Mouse (Mus musculus) heart, embryonic 13.5 days (tissue): ENCODE results near the gene Mrpl33. TPM values are rescaled to one million over a fixed set of nuclear protein-coding genes. Genes with fewer than 3 reads are reported as not detected.

Experiments used
- ATAC-seq: fragments of 200-750 bp; cut with Nextera tagmentation; 2 replicates; pipeline ENCODE4 v1.8.0; 2017; ENCODE audit warnings: moderate TSS enrichment; ENCODE audit not compliant: insufficient number of reproducible peaks, low FRiP score, low TSS enrichment; ENCODE audit errors: extremely low read depth
- H3K27ac ChIP-seq: fragments of 300-500 bp; sonication (generic); replicated peaks from 2 replicates; pipeline ENCODE4 v1.5.1; 2015; ENCODE audit warnings: moderate library complexity, mild to moderate bottlenecking, inconsistent platforms
- H3K27me3 ChIP-seq: fragments of 300-500 bp; sonication (generic); replicated peaks from 2 replicates; pipeline ENCODE4 v1.6.1; 2015; ENCODE audit warnings: mild to moderate bottlenecking, inconsistent platforms
- H3K36me3 ChIP-seq: fragments of 300-500 bp; sonication (generic); 2 replicates; pipeline ENCODE4 v1.6.1; 2015; ENCODE audit warnings: mild to moderate bottlenecking, inconsistent platforms
- H3K4me1 ChIP-seq: fragments of 300-500 bp; sonication (generic); 2 replicates; pipeline ENCODE4 v1.6.1; 2015; ENCODE audit warnings: inconsistent platforms
- H3K4me2 ChIP-seq: fragments of 300-500 bp; sonication (generic); 2 replicates; pipeline ENCODE4 v1.6.1; 2015; ENCODE audit warnings: inconsistent platforms, mild to moderate bottlenecking, moderate library complexity
- H3K4me3 ChIP-seq: fragments of 300-500 bp; sonication (generic); 2 replicates; pipeline ENCODE4 v1.5.1; 2015; ENCODE audit warnings: moderate library complexity, mild to moderate bottlenecking, inconsistent platforms
- H3K9ac ChIP-seq: fragments of 300-500 bp; sonication (generic); 2 replicates; pipeline ENCODE4 v1.6.1; 2015; ENCODE audit warnings: inconsistent platforms, mild to moderate bottlenecking, moderate library complexity
- H3K9me3 ChIP-seq: fragments of 300-500 bp; sonication (generic); 2 replicates; pipeline ENCODE4 v1.6.1; 2016; ENCODE audit warnings: inconsistent platforms
- WGBS: fragments of 180-500 bp; shearing (Covaris S2); methylation state at CpG from one replicate; pipeline ENCODE4 v1.1.7; 2015; ENCODE audit warnings: mixed read lengths; 5-methylcytosine and 5-hydroxymethylcytosine counted together
- polyA plus RNA-seq: library from polyadenylated mRNA; unstranded; fragments of >200 nt; fragmentation: Nextera tagmentation; extraction: Ambion mirVana; gene quantifications from 2 replicates; pipeline ENCODE4 v1.2.1, GENCODE M21; 2015

Gene Mrpl33
- polyA plus RNA-seq, 1 experiment from 2014 or later = 381 TPM

DNA sequence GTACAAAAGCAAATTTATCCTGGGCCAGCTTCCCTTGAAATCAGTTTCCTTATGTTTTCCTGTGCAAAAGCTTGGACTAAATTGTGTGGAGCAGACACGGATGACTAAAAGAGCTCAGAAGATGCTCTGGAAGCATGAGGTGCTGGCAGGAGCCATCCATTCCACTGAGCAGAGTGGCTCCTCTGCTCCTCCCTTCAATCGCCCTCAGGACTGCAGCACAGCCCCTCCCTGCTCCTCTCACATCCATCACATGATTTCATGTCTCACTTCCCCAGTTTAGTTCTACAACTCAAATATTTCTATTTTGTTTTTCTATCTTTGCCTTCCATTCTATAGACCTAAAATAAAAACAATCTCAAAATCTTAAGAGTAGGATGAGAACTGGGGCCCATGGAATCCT lies 74.4 kb downstream of the Mrpl33 start:
- WGBS = 56% methylated on average over 2 of the region's 2 CpGs
- H3K9ac ChIP-seq = no peak overlapping the region
- H3K9me3 ChIP-seq = no peaks in the 10 kb centered on the region
- H3K36me3 ChIP-seq = no peaks in the 10 kb centered on the region
- no peak overlapping the region for H3K4me3 ChIP-seq
- no peak overlapping the region for H3K27ac ChIP-seq
- no peaks in the 10 kb centered on the region for H3K27me3 ChIP-seq
- H3K4me1 ChIP-seq = peaks cover 24% of the 10 kb centered on the region
- no peak for ATAC-seq
- no peak overlapping the region for H3K4me2 ChIP-seq

- Histone ChIP-seq H3K9ac (no peak overlapping the region), H3K9me3 (no peaks in the 10 kb centered on the region), H3K27me3 (no peaks in the 10 kb centered on the region), H3K4me1 (peaks cover 20% of the 10 kb centered on the region), H3K4me2 (no peak overlapping the region), H3K4me3 (no peak overlapping the region), H3K36me3 (no peaks in the 10 kb centered on the region), H3K27ac (no peak overlapping the region)
- ATAC-seq = no peak
- WGBS = 49% methylated on average over 2 of the region's 2 CpGs
These were observed 76.7 kb downstream of the Mrpl33 start for GRCm38 (mm10) chr5:31673431-31673830.

GRCm38 (mm10) chr5:31678000-31678399 lies 81.3 kb downstream of the Mrpl33 start:
- ATAC-seq = no peak
- H3K27ac ChIP-seq = no peak overlapping the region
- H3K4me3 ChIP-seq = no peak overlapping the region
- no peak overlapping the region for H3K9ac ChIP-seq
- H3K36me3 ChIP-seq = no peaks in the 10 kb centered on the region
- H3K9me3 ChIP-seq = 0 out of 2 replicates have a peak, but pooled peaks cover 4% of the 10 kb centered on the region
- H3K4me1 ChIP-seq = peaks cover 9% of the 10 kb centered on the region
- WGBS = 73% methylated on average over 1 of the region's 1 CpGs
- H3K4me2 ChIP-seq = no peak overlapping the region
- no peaks in the 10 kb centered on the region for H3K27me3 ChIP-seq

GRCm38 (mm10) chr5:31680183-31680582 lies 83.4 kb downstream of the Mrpl33 start:
- Histone ChIP-seq H3K36me3 (no peaks in the 10 kb centered on the region), H3K4me2 (no peak overlapping the region), H3K4me3 (no peak overlapping the region), H3K27me3 (no peaks in the 10 kb centered on the region), H3K9me3 (0 out of 2 replicates have a peak, but pooled peaks cover 4% of the 10 kb centered on the region), H3K4me1 (0 out of 2 replicates have a peak, but pooled peaks cover 3% of the 10 kb centered on the region), H3K27ac (no peak overlapping the region), H3K9ac (no peak overlapping the region)
- ATAC-seq = no peak
- WGBS = 80% methylated on average over 4 of the region's 4 CpGs

GRCm38 (mm10) chr5:31682305-31682704 lies 85.6 kb downstream of the Mrpl33 start:
- no peak for ATAC-seq
- 81% methylated on average over 1 of the region's 1 CpGs for WGBS
- Histone ChIP-seq H3K9me3 (0 out of 2 replicates have a peak, but pooled peaks cover 4% of the 10 kb centered on the region), H3K36me3 (no peaks in the 10 kb centered on the region), H3K27me3 (no peaks in the 10 kb centered on the region), H3K4me3 (no peak overlapping the region), H3K9ac (no peak overlapping the region), H3K4me2 (no peak overlapping the region), H3K4me1 (0 out of 2 replicates have a peak, but pooled peaks cover 6% of the 10 kb centered on the region), H3K27ac (no peak overlapping the region)

- H3K4me1 ChIP-seq = 0 out of 2 replicates have a peak, but pooled peaks cover 6% of the 10 kb centered on the region
- no peak overlapping the region for H3K4me2 ChIP-seq
- no peak overlapping the region for H3K27ac ChIP-seq
- H3K9ac ChIP-seq = no peak overlapping the region
- no peaks in the 10 kb centered on the region for H3K9me3 ChIP-seq
- peak; percentile 42; the same call in 1 of the 2 replicates for ATAC-seq
- no peak overlapping the region for H3K4me3 ChIP-seq
- WGBS = 43% methylated on average over 2 of the region's 2 CpGs
- no peaks in the 10 kb centered on the region for H3K36me3 ChIP-seq
- no peaks in the 10 kb centered on the region for H3K27me3 ChIP-seq
These were observed 89.3 kb downstream of the Mrpl33 start for GRCm38 (mm10) chr5:31686040-31686439.

DNA sequence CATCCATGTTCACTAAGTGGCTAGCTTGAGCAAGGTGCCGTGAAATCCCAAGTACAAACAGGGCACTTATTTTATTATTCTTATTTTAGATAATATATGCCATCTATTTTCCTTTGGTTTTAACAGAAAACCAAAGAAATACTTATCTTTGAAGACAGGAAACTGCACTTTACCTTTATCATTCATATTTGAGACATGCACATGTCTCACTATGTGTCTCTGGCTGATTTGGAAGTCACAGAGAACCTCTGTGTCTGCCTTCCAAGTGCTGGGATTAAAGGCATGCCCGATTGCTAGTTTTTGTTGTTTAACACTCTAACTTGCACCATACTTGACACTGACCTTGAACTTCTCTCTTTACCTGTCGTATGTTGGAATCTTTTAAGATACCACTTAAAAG lies 91.2 kb downstream of the Mrpl33 start:
- 82% methylated on average over 3 of the region's 3 CpGs for WGBS
- ATAC-seq = no peak
- Histone ChIP-seq H3K27me3 (no peaks in the 10 kb centered on the region), H3K36me3 (no peaks in the 10 kb centered on the region), H3K4me3 (no peak overlapping the region), H3K4me1 (peaks cover 17% of the 10 kb centered on the region), H3K27ac (no peak overlapping the region), H3K4me2 (no peak overlapping the region), H3K9me3 (no peaks in the 10 kb centered on the region), H3K9ac (no peak overlapping the region)

DNA sequence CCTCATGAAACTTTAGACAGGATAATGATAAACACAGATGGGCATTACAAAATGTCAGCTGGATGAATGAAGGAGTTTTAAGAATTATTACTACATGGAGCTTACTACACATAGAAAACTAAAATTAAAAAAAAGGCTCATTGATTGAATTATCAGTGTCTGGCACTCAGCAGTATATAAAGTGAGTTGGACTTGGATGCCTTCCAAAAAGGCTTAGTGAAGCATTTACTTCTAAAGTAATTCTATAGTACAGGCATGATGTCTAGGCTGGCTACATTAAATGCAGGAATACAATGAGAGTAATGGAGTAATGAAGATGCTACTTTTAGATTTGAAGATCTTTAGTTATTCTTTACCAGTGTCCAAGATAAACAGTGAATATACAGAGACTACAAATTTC lies 96.5 kb downstream of the Mrpl33 start:
- Histone ChIP-seq H3K9ac (no peak overlapping the region), H3K9me3 (no peaks in the 10 kb centered on the region), H3K4me2 (no peak overlapping the region), H3K4me1 (peaks cover 22% of the 10 kb centered on the region), H3K27me3 (no peaks in the 10 kb centered on the region), H3K27ac (no peak overlapping the region), H3K4me3 (no peak overlapping the region), H3K36me3 (no peaks in the 10 kb centered on the region)
- no peak for ATAC-seq

- Histone ChIP-seq H3K27ac (peak within 1 kb of the TSS; percentile 96), H3K4me1 (peaks cover 25% of the 10 kb centered on the region), H3K9ac (peak within 1 kb of the TSS; percentile 93), H3K36me3 (peaks cover 3% of the 10 kb centered on the region), H3K27me3 (no peaks in the 10 kb centered on the region), H3K9me3 (no peaks in the 10 kb centered on the region), H3K4me3 (peak within 1 kb of the TSS; percentile 80), H3K4me2 (peak within 1 kb of the TSS; percentile 83)
- 10% methylated on average over 18 of the region's 18 CpGs for WGBS
- no peak for ATAC-seq
These were observed 100.4 kb downstream of the Mrpl33 start, which contains the start of gene Rbks for GRCm38 (mm10) chr5:31696971-31697643. TSS of gene Rbks (minus strand) at chr5:31697627.

- WGBS = under 1% methylated on average over 68 of the region's 71 CpGs
These were observed 101.0 kb downstream of the Mrpl33 start, which contains the start of gene Babam2 for GRCm38 (mm10) chr5:31697644-31698296. TSS of gene Babam2 (plus strand) at chr5:31697684.

GRCm38 (mm10) chr5:31698297-31698726 lies 101.6 kb downstream of the Mrpl33 start:
- peak overlapping the region; percentile 93 for H3K9ac ChIP-seq
- H3K9me3 ChIP-seq = no peaks in the 10 kb centered on the region
- H3K4me3 ChIP-seq = peak overlapping the region; percentile 80
- 5% methylated on average over 16 of the region's 16 CpGs for WGBS
- peak overlapping the region; percentile 96 for H3K27ac ChIP-seq
- peak overlapping the region; percentile 83 for H3K4me2 ChIP-seq
- no peaks in the 10 kb centered on the region for H3K27me3 ChIP-seq
- ATAC-seq = peak; percentile 55; the same call in 1 of the 2 replicates
- H3K36me3 ChIP-seq = peaks cover 14% of the 10 kb centered on the region
- peaks cover 17% of the 10 kb centered on the region for H3K4me1 ChIP-seq

More at GRCm38 (mm10) chr5:31697644-31698296, 101.0 kb downstream of the Mrpl33 start, which contains the start of gene Babam2:
- Histone ChIP-seq H3K9ac (peak within 1 kb of the TSS; percentile 93), H3K27me3 (no peaks in the 10 kb centered on the region), H3K4me3 (peak within 1 kb of the TSS; percentile 80), H3K27ac (peak within 1 kb of the TSS; percentile 96), H3K4me1 (peaks cover 21% of the 10 kb centered on the region), H3K4me2 (peak within 1 kb of the TSS; percentile 83), H3K9me3 (no peaks in the 10 kb centered on the region), H3K36me3 (peaks cover 10% of the 10 kb centered on the region)
- peak; percentile 87 for ATAC-seq
